Mouse (Mus musculus): ENCODE measurements at regions not wholly inside any gene's neighbourhood (a gene's known extent, or its start where the extent isn't known, plus 50 kb on each side); places are given as distances from the start of the nearest gene placed in this dataset.

DNA sequence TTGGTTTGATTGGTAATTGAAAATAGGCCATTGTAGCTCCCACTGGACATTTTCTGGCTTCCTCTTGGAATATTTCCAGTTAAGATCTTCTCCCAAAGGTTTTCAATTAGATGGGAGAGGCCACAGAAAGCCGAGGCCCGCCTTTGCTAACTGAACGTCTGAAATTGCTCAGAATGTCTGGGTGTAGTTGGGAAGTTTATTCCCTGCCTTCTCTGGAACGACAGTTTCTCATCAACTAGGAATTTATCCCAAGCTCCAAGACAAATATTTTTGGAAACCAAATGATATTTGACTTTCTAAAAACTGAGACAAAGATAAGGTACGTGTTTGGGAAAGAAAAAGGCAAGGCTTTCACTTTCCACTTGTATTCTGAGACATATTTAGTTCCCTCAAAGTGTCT lies 414.4 kb downstream of the Ttll7 start:
- no peak for DNase-seq (ENCODE audit: low read depth, low spot score)

DNA sequence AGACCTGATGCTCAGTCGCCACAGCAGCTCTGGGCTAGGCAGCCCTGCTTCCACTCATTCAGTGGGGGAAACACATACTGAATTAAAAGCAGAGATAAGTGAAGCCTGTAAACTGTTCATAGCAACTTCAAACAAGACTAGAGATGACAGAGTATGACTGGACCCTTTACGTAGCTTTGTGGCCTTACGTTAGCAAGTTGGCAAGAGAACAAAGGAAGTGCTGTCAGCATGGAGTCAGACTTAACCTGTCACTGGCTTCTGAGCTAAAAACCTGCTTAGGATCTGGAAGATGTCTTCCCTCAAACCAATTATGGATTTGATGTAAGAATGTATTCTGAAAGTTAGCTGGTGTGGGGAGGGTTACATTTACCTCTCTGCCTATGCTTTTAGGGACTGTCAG lies 421.3 kb downstream of the Ttll7 start:
- DNase-seq (ENCODE audit: low read depth, low spot score), result no peak

DNA sequence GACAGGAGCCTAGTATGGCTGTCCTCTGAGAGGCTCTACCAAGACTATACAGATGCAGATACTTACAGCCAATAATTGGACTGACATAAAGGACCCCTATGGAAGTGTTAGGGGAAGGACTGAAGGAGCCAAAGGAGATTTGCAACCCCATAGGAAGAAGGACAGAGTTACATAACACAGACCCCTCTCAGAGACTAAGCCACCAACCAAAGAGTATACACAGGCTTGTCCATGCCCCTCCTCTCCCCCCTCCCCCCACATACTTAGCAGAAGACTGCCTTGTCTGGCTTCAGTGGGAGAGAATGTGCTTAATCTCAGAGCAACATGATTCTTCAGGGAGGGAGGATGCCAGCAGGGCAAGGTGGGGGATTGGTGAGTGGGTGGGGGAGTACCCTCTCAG lies 426.4 kb downstream of the Ttll7 start:
- DNase-seq (ENCODE audit: low read depth, low spot score), result no peak

DNA sequence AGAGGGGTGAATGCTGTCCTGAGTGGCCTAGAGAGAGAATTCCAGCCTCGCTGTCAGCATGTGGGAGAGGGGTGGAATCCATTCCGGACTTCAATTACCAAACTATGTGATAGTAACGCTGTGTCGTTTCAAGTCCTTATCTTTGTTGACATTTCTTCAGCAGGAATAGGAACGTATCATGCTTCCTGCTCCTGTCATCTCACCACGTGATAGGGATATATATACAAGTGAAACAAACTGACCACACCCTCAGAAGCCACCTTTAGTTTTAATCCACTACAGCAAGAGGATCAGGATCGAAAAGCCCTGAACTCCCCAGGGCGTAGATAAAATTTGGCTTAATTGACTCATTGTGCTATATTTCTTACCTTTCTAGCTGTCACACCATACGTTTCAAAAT lies 431.6 kb downstream of the Ttll7 start:
- DNase-seq (ENCODE audit: low read depth, low spot score), result no peak

DNA sequence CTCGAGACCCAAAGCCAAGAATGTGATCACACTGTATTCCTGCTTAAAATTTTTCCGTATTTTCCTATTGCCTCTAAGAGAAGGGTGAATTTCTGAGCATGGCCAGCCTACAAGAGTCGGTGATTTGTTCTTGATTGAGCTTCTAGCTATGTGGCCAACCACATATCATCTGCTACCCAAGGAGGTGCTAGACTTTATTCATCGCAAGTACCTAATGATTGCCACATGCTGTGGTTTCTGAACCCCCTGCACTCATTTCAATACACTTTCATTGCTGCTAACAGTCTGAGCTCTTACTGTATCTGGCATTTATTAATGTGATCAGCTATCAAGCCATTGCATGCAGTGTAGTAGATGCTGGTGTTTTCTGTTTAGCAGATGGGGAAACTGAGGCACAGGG lies 432.2 kb downstream of the Ttll7 start:
- no peak for DNase-seq (ENCODE audit: low read depth, low spot score)

DNA sequence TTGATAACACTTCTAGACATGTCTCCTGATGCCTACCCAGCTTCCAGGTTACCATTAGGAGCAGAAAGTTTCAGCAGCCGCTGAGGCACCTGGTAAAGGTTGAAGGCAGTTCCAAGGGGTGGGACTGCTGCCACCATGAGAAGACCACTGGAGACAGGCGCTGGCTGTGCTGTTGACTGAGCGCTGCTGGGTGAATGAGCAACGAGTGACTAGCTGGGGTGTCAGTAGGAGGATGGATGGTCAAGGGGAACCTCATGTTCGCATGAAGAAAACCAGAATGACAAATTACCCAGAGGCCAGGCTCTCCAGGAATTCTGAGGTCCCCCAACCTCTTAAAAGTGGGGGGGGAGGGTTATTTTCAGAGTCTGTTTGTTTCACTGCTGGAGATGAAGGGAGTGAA lies 433.3 kb downstream of the Ttll7 start:
- DNase-seq (ENCODE audit: low read depth, low spot score), result no peak

DNA sequence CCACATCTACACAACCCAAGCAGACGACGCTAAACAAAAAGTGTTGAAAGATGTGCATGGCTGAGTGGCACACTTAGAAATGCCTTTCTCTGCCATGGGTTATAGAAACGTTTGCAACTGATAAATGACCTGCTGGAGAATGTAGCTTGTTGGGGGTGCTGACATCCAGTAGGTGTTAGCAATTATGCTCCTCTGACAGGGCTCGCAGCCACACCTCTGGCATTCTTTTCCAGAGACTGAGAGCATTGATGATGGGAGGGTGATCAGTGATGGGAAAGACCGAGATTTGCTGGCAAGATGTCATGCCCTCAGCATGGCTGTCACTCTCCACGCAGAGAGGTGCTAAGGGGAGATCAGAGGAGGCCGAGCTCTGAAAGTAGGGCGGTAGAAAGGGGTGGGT lies 435.3 kb downstream of the Ttll7 start:
- DNase-seq (ENCODE audit: low read depth, low spot score), result no peak

DNA sequence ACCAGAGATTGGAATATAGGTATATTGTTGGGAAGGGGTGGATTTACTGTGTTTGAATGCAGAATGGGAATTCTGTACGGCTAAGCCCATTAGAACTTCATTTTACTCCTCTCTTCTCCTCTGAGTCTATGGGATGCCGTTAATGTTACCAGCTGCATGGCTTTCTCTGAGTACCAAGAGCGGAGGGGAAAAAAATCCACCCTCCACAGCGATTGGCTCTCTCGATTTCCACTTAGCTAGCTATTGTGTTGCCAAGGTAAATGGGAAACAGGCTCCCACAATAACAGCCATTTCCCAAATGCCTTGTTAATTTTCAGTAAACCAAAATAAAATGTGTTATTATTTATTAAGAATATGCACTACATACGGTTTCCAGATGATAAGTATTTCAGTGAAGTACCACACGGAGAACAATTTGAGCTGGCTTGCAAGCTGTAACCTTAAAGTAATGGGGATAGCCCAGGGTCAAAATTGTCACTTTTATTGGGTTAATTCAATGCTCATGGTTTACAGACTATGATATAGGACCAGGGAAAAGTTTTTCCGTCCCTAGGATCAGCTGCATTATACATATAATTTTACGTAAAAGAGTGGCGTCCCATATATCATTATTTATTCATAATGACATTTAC lies 439.6 kb downstream of the Ttll7 start:
- no peak for DNase-seq (ENCODE audit: low read depth, low spot score)

DNA sequence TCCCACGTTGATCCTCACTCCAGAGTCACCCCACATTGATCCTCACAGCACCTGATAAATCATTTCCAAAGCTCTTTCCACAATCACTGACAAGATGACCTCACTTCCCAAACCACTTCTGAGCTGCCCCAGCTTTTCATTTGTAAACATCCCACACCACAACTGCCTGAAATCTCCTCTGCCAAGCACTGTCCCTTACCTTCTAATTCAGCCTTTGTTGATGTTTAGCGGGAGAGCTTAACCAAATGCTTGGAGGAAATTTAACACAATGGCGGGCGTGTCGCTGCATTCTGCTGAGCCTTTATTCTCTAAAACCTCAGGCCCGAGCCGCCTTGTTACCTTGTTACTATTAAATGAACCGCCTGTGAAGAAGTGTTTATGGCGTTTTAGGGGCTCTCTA lies 445.9 kb downstream of the Ttll7 start:
- DNase-seq (ENCODE audit: low read depth, low spot score), result peak; percentile 94

DNA sequence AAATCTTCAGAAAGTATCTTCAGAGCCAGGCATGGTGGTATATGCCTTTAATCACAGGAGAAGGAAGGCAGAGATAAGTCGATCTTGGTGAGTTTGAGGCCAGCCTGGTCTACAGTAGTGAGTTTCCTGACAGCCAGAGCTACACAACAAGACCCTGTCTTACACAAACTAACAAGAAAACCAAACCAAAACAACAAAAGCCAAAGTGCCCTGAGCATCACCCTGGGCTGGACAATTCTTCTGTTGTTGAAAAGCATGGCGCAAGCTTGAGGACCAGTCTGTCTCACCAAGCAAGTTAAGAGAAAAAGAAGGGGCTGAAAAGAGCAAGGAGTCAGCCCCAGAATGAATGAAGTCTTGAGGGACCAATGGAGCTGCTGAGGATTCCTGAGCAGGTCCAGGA lies 473.4 kb downstream of the Ttll7 start:
- DNase-seq (ENCODE audit: low read depth, low spot score), result no peak

DNA sequence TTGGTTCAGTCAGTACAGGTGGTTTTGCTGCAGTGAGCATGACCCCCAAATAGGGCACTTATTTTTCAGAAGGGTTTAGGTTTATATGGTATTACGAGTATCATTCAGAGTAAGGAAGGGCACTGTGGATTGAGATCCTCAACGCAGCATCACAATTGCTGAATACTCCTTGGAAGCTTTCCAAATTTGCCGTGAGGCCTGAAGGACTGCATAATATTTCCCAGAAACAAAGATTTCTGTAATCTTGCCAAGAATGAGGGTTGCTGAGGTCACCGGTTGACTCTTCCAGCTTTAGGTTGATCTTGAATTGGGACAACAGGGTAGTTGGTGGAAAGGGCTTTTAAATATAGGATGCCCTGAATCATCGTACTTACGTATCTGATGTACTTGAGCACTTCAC lies 482.1 kb downstream of the Ttll7 start:
- no peak for DNase-seq (ENCODE audit: low read depth, low spot score)

DNA sequence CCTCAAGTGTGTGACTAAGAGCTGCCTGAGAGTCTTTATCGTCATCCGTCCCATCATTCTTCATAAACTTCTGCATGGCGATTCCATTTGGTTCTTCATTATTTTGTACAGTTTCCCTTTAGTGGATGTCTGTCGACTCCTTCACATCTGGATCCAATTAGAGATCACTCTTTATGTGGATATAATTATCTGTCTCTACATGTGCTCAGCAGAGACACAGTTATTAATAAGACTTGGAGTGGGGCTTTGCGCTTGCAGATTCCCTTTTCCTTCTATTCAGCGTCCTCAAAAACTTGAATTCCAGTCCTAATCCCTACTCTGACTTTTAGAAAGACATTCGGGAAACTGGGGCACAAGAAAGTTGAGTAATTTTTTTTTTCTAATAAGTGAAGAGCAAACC lies 483.1 kb downstream of the Ttll7 start:
- DNase-seq (ENCODE audit: low read depth, low spot score), result no peak

DNA sequence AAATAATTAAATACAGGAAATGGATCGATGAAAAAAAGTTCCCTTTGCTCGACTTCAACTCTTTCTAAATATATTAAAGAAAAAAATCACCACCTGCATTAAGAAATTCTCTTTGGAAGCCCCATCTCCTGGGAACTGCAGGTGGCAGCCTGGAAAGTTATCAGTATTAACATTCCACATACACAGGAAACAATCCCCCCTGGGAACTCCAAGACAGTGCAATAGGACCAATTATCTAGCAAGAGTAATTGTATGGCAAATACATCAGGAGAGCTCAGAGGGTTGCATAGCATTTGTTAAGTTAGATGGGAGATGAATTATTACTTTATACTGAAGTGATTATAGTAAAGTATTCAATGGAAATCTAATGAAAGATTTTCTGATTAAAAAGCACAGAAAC lies 487.3 kb downstream of the Ttll7 start:
- DNase-seq (ENCODE audit: low read depth, low spot score), result no peak

DNA sequence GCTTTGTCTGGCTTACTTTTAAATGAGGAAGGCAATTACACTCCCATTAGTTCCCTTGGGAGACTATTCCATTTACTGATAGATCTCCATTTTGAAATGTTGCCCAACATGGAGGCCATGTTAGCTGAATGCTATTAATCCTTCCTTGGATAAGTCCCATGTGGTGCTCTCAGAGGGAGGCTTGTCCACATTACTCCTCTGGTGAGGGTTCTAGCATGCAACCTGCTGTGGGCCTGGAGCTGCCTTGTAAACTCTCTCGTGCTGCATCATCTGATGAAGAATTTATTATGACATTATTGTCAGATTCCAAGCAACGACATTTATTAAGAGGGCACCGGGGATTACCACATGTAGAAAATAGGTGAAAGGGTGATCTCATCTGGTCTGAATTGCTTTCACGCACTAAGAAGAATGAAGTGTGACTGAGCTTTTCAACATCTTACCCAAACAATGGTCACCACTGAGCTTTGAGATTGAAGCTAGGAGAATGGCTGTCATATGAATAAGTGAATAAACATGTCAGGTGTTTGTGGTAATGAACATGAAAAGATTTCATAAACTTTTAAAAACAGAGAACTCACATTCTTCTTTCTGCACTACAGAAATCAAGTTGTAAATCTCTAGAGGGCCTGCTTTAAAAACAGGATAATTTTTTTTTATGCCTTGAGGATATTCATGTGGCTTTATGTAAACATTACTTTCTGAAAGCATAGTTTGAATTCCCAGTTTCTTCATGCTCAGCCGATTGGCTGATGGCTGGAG lies 495.3 kb downstream of the Ttll7 start:
- DNase-seq (ENCODE audit: low read depth, low spot score), result no peak

DNA sequence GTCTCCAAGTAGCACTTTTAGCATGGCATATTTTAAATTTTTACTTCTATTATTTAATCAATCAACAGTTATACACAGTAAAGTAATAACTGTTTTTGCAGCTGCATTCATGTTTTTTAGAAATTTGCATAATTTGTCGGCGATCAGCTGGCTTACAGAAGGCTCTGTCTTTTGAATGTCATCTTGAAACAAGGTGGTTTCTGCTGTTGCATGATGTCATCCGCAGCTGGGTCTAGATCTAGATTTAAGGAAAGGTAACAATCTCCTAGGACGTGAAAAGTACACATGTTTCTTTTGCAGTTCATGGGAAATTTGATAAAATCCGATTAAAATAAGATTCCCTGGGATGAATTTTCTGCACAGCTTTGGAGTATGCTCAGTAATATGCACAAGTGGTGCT lies 534.9 kb downstream of the Ttll7 start:
- DNase-seq (ENCODE audit: low read depth, low spot score), result no peak

DNA sequence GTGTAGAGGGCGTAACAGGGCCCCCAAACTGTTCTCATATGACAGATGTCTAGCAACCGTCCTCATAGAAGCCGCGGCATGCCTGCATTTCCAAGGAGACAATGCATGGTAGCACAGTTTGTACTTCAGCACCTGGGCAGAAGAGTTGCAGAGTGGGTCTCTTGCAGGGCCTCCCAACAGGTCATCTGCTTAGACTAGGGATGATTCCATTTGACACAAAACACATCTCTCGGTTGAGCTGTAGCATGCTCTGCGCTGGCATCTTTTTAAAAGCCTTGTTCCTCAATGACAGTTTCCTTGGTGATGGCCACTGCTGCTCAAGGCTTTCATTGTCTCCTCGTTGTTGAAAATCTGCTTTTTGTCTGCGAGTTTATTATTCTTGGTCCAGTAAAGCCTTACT lies 546.1 kb downstream of the Ttll7 start:
- DNase-seq (ENCODE audit: low read depth, low spot score), result no peak

DNA sequence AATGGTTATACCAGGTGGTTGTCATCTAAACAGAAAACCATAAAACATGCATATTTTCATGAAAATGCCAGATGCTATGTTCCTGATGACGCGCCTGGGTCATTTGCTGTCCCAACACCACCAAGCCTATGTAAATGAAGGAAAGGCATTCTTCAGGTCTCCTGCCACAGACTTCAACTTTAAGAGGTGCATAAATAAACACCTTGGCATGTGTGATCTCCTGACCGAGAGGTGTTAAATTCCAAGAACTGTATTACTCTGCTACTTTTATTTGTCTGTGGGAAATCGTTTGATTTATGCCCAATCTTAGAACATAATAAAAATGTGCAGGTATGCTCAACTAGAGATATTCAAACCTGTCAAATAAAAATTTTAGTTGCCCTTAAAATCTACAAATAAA lies 560.1 kb downstream of the Ttll7 start:
- DNase-seq (ENCODE audit: low read depth, low spot score), result no peak

DNA sequence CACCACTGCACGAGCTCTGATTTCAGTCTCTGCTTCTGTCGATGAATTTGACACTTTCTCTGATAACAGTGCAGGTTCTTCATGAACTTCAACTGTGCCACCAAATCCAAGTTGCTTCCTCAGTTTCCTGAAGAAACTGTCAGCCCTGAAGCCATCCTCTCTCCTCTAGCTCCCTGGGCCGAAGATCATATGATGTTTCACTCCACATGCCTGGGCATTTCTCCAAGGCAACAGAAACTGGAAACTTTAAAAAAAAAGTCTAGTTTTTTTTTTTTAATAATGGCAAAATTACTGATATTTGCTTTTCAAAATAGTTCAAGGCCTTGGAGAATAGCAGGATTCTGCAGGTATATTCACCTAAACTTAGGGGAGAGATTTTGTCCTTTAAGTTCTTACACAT lies 564.8 kb downstream of the Ttll7 start:
- DNase-seq (ENCODE audit: low read depth, low spot score), result no peak

DNA sequence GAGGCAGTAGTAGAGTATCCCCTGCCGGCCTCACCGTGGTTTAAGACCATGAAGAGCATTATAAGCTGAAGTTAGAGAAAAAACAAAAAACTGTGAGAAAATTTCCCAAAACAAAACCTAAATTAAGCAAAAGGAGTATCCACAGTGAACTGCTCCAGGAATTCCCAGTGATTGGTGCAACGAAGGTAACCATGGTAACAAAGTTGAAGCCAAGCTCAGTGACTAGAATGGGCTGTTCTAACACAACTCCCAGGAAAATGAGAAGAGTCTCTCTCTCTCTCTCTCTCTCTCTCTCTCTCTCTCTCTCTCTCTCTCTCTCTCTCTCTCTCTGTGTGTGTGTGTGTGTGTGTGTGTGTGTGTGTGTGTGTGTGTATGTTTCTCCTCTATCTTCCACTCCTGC lies 567.0 kb downstream of the Ttll7 start:
- peak; percentile 15 for DNase-seq (ENCODE audit: low read depth, low spot score)

DNA sequence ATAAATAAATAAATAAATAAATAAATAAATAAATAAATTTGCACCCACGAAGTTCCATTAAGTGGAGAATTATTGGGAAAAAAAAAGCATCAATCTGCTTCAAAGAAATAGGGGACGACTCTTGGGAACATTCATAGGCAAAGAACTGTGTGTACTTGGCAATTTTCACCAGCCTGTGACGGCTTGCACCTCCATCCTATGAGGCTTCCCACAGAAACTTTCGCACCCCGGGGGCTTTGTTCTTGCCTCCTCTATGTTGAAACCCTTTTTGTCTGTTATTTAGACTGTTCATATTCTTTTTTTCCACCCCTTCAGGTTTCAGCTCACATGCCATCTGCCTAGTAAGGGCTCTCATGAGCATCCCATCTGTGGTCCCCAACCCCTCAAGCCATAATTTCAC lies 570.0 kb downstream of the Ttll7 start:
- DNase-seq (ENCODE audit: low read depth, low spot score), result no peak

DNA sequence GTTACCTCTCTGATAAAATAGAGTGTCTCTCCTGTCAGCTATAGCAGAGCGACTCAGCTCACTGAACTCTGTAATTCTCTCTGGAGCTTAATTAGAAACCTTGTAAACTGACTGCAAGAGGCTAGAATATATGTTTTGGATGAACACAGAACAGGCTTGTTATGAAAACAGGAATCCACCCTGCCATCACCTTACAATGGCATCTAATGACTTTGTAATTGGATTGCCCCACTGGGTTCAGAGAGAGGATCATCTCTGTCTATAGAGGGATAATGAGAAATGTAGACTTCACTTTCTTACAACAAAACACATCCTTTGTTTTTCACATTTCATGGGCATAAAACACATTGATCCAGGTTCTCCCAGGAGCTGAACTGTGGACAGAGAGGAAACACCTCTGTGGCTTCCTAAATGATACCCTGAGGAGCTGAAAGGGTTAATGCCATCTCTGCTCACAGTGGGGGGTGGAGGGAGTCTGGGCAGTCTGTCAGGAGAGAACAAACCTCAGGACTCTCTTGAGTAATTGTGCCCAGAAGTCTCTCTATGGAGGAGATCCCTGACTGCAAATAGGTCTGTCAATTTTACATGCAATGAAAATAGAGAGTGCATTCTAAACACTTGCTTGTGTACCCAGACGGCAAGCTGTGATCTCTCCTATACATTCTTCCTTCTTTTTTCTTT lies 571.9 kb downstream of the Ttll7 start:
- no peak for DNase-seq (ENCODE audit: low read depth, low spot score)

DNA sequence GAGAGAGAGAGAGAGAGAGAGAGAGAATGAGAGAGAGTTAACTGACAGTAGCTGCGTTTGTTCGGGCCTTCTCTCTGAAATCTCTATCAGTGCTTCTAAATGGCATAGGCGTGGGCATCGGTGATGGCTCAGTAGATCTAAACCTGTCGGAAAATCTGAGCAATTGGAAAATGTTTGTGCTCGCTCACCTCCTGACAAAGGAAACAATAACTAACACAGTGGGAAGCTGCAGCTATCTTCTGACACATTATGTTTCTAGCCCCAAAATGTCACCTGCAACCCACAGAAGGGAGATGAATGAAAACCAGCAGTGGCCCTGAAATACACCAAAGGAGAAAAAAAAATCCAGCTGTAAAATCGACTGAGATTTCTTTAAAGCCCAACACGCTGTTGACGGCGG lies 576.7 kb downstream of the Ttll7 start:
- no peak for DNase-seq (ENCODE audit: low read depth, low spot score)
